Mouse (Mus musculus): ENCODE results near the gene Chst11. TPM values are rescaled to one million over a fixed set of nuclear protein-coding genes. Genes with fewer than 3 reads are reported as not detected.

The Chst11 gene
- polyA plus RNA-seq, 1 experiment: 12.1 TPM

GRCm38 (mm10) chr10:83119909-83120308 is 134.6 kb downstream of the Chst11 start:
- no peak overlapping the region for H3ac ChIP-seq (ENCODE audit: control insufficient read depth, insufficient read length)
- H3K79me2 ChIP-seq (ENCODE audit: control insufficient read depth, insufficient read depth): no peaks in the 10 kb centered on the region
- H3K27me3 ChIP-seq (ENCODE audit: control insufficient read depth, insufficient read depth, insufficient read length): no peaks in the 10 kb centered on the region
- H3K36me3 ChIP-seq (ENCODE audit: control insufficient read depth, insufficient read depth): no peaks in the 10 kb centered on the region
- TF ChIP-seq MYOG (IDR thresholded peaks at IDR 0.05; ENCODE audit: control insufficient read depth in 1 of 3, insufficient read depth in 1 of 3, insufficient read length in 2 of 3, low read depth in 2 of 3) (no peak), TCF3 (IDR thresholded peaks at IDR 0.05; ENCODE audit: insufficient read length, low read depth) (no peak), E2F4 (IDR thresholded peaks at IDR 0.05; ENCODE audit: insufficient read depth) (no peak), USF1 (IDR thresholded peaks at IDR 0.05; ENCODE audit: low read depth) (no peak), REST (IDR thresholded peaks at IDR 0.05; ENCODE audit: insufficient read depth, insufficient read length) (no peak), POLR2A (IDR thresholded peaks at IDR 0.05; ENCODE audit: insufficient read length, low read depth) (no peak), POLR2AphosphoS2 (IDR thresholded peaks at IDR 0.05; ENCODE audit: insufficient read length, low read depth) (no peak), MYOD1 (IDR thresholded peaks at IDR 0.05; ENCODE audit: control insufficient read depth in 1 of 3, insufficient read length in 2 of 3, low read depth in 2 of 3) (no peak), SRF (IDR thresholded peaks at IDR 0.05; ENCODE audit: control insufficient read depth, insufficient read length, low read depth) (no peak), CEBPB (IDR thresholded peaks at IDR 0.05; ENCODE audit: insufficient read depth, poor library complexity, severe bottlenecking) (no peak)
- H3K4me2 ChIP-seq (ENCODE audit: low read depth): no peak overlapping the region
- no peak overlapping the region for H3K4me3 ChIP-seq

- no peaks in the 10 kb centered on the region for H3K79me2 ChIP-seq (ENCODE audit: control insufficient read depth, insufficient read depth)
- H3K27me3 ChIP-seq (ENCODE audit: control insufficient read depth, insufficient read depth, insufficient read length): no peaks in the 10 kb centered on the region
- H3K4me2 ChIP-seq (ENCODE audit: low read depth): no peak overlapping the region
- TF ChIP-seq POLR2A (IDR thresholded peaks at IDR 0.05; ENCODE audit: insufficient read length, low read depth): no peak
- TF ChIP-seq REST (IDR thresholded peaks at IDR 0.05; ENCODE audit: insufficient read depth, insufficient read length): no peak
- no peak for TF ChIP-seq MAX (IDR thresholded peaks at IDR 0.05; ENCODE audit: low read depth)
- no peak for TF ChIP-seq CEBPB (IDR thresholded peaks at IDR 0.05; ENCODE audit: insufficient read depth, poor library complexity, severe bottlenecking)
- peak in 1 of 3 experiments; percentile 51 for TF ChIP-seq MYOG (IDR thresholded peaks at IDR 0.05; ENCODE audit: control insufficient read depth in 1 of 3, insufficient read depth in 1 of 3, insufficient read length in 2 of 3, low read depth in 2 of 3)
- no peak for TF ChIP-seq TCF3 (IDR thresholded peaks at IDR 0.05; ENCODE audit: insufficient read length, low read depth)
- no peak for TF ChIP-seq E2F4 (IDR thresholded peaks at IDR 0.05; ENCODE audit: insufficient read depth)
- TF ChIP-seq POLR2AphosphoS2 (IDR thresholded peaks at IDR 0.05; ENCODE audit: insufficient read length, low read depth): no peak
- no peak for TF ChIP-seq USF1 (IDR thresholded peaks at IDR 0.05; ENCODE audit: low read depth)
- no peak for TF ChIP-seq TCF12 (IDR thresholded peaks at IDR 0.05; ENCODE audit: insufficient read depth, poor library complexity, severe bottlenecking)
- peak in 1 of 3 experiments; percentile 30 for TF ChIP-seq MYOD1 (IDR thresholded peaks at IDR 0.05; ENCODE audit: control insufficient read depth in 1 of 3, insufficient read length in 2 of 3, low read depth in 2 of 3)
- H3ac ChIP-seq (ENCODE audit: control insufficient read depth, insufficient read length): no peak overlapping the region
- no peaks in the 10 kb centered on the region for H3K36me3 ChIP-seq (ENCODE audit: control insufficient read depth, insufficient read depth)
- no peak overlapping the region for H3K4me3 ChIP-seq
These were observed 135.6 kb downstream of the Chst11 start for GRCm38 (mm10) chr10:83120938-83121337.

- Histone ChIP-seq H3ac (ENCODE audit: control insufficient read depth, insufficient read length) (no peak overlapping the region), H3K36me3 (ENCODE audit: control insufficient read depth, insufficient read depth) (no peaks in the 10 kb centered on the region), H3K4me3 (no peak overlapping the region), H3K4me2 (ENCODE audit: low read depth) (no peak overlapping the region), H3K27me3 (ENCODE audit: control insufficient read depth, insufficient read depth, insufficient read length) (no peaks in the 10 kb centered on the region), H3K79me2 (ENCODE audit: control insufficient read depth, insufficient read depth) (no peaks in the 10 kb centered on the region)
- no peak for TF ChIP-seq TCF3 (IDR thresholded peaks at IDR 0.05; ENCODE audit: insufficient read length, low read depth)
- TF ChIP-seq MYOG (IDR thresholded peaks at IDR 0.05; ENCODE audit: control insufficient read depth in 1 of 3, insufficient read depth in 1 of 3, insufficient read length in 2 of 3, low read depth in 2 of 3): no peak
- no peak for TF ChIP-seq POLR2AphosphoS2 (IDR thresholded peaks at IDR 0.05; ENCODE audit: insufficient read length, low read depth)
- no peak for TF ChIP-seq MYOD1 (IDR thresholded peaks at IDR 0.05; ENCODE audit: control insufficient read depth in 1 of 3, insufficient read length in 2 of 3, low read depth in 2 of 3)
- TF ChIP-seq POLR2A (IDR thresholded peaks at IDR 0.05; ENCODE audit: insufficient read length, low read depth): no peak
- no peak for TF ChIP-seq E2F4 (IDR thresholded peaks at IDR 0.05; ENCODE audit: insufficient read depth)
- TF ChIP-seq SRF (IDR thresholded peaks at IDR 0.05; ENCODE audit: control insufficient read depth, insufficient read length, low read depth): no peak
- TF ChIP-seq CEBPB (IDR thresholded peaks at IDR 0.05; ENCODE audit: insufficient read depth, poor library complexity, severe bottlenecking): no peak
- TF ChIP-seq USF1 (IDR thresholded peaks at IDR 0.05; ENCODE audit: low read depth): no peak
- TF ChIP-seq REST (IDR thresholded peaks at IDR 0.05; ENCODE audit: insufficient read depth, insufficient read length): no peak
- TF ChIP-seq MAX (IDR thresholded peaks at IDR 0.05; ENCODE audit: low read depth): no peak
- no peak for TF ChIP-seq TCF12 (IDR thresholded peaks at IDR 0.05; ENCODE audit: insufficient read depth, poor library complexity, severe bottlenecking)
These were observed 139.3 kb downstream of the Chst11 start for GRCm38 (mm10) chr10:83124560-83124959.

GRCm38 (mm10) chr10:83126447-83126846 is 141.1 kb downstream of the Chst11 start:
- H3ac ChIP-seq (ENCODE audit: control insufficient read depth, insufficient read length): no peak overlapping the region
- TF ChIP-seq MAX (IDR thresholded peaks at IDR 0.05; ENCODE audit: low read depth) (no peak), TCF12 (IDR thresholded peaks at IDR 0.05; ENCODE audit: insufficient read depth, poor library complexity, severe bottlenecking) (no peak), MYOD1 (IDR thresholded peaks at IDR 0.05; ENCODE audit: control insufficient read depth in 1 of 3, insufficient read length in 2 of 3, low read depth in 2 of 3) (no peak), E2F4 (IDR thresholded peaks at IDR 0.05; ENCODE audit: insufficient read depth) (no peak), POLR2AphosphoS2 (IDR thresholded peaks at IDR 0.05; ENCODE audit: insufficient read length, low read depth) (no peak), USF1 (IDR thresholded peaks at IDR 0.05; ENCODE audit: low read depth) (no peak), SRF (IDR thresholded peaks at IDR 0.05; ENCODE audit: control insufficient read depth, insufficient read length, low read depth) (no peak), REST (IDR thresholded peaks at IDR 0.05; ENCODE audit: insufficient read depth, insufficient read length) (no peak), POLR2A (IDR thresholded peaks at IDR 0.05; ENCODE audit: insufficient read length, low read depth) (no peak), TCF3 (IDR thresholded peaks at IDR 0.05; ENCODE audit: insufficient read length, low read depth) (no peak), CEBPB (IDR thresholded peaks at IDR 0.05; ENCODE audit: insufficient read depth, poor library complexity, severe bottlenecking) (no peak), MYOG (IDR thresholded peaks at IDR 0.05; ENCODE audit: control insufficient read depth in 1 of 3, insufficient read depth in 1 of 3, insufficient read length in 2 of 3, low read depth in 2 of 3) (no peak)
- no peaks in the 10 kb centered on the region for H3K36me3 ChIP-seq (ENCODE audit: control insufficient read depth, insufficient read depth)
- H3K4me2 ChIP-seq (ENCODE audit: low read depth): no peak overlapping the region
- no peaks in the 10 kb centered on the region for H3K27me3 ChIP-seq (ENCODE audit: control insufficient read depth, insufficient read depth, insufficient read length)
- H3K4me3 ChIP-seq: no peak overlapping the region
- no peaks in the 10 kb centered on the region for H3K79me2 ChIP-seq (ENCODE audit: control insufficient read depth, insufficient read depth)

All from myocyte (in vitro differentiated cells).